Mouse (Mus musculus): ENCODE results near the gene Iqgap2. TPM values are rescaled to one million over a fixed set of nuclear protein-coding genes. Genes with fewer than 3 reads are reported as not detected.
A peak's percentile ranks its signal among the peaks of the same experiment; 100 is the strongest.

Gene Iqgap2
- polyA plus RNA-seq, 1 experiment from 2014 or later, result 4.0 TPM

- 89% methylated on average over 9 of the region's 9 CpGs for WGBS
- no peak overlapping the region for H3K4me2 ChIP-seq (ENCODE audit: low read length)
- no peaks in the 10 kb centered on the region for H3K9me3 ChIP-seq (ENCODE audit: control insufficient read depth, low read length)
- no peak overlapping the region for H3K9ac ChIP-seq (replicated peaks; ENCODE audit: low read depth, low read length)
- no peak overlapping the region for H3K4me3 ChIP-seq (replicated peaks; ENCODE audit: low read length)
- no peaks in the 10 kb centered on the region for H3K27me3 ChIP-seq (replicated peaks; ENCODE audit: control insufficient read depth, insufficient read depth, low read length)
- peaks cover 8% of the 10 kb centered on the region; the same call in 1 of the 2 replicates for H3K4me1 ChIP-seq (replicated peaks; ENCODE audit: control insufficient read depth, insufficient read depth, low read length)
- no peak for ATAC-seq
- H3K27ac ChIP-seq (ENCODE audit: low read length), result no peak overlapping the region
- H3K36me3 ChIP-seq (ENCODE audit: control insufficient read depth, insufficient read depth), result no peaks in the 10 kb centered on the region
Observed at GRCm38 (mm10) chr13:95820071-95820470, 71.7 kb downstream of the Iqgap2 start.

- no peak for ATAC-seq
- Histone ChIP-seq H3K4me3 (replicated peaks; ENCODE audit: low read length) (no peak overlapping the region), H3K36me3 (ENCODE audit: control insufficient read depth, insufficient read depth) (no peaks in the 10 kb centered on the region), H3K4me1 (replicated peaks; ENCODE audit: control insufficient read depth, insufficient read depth, low read length) (peaks cover 8% of the 10 kb centered on the region; the same call in 1 of the 2 replicates), H3K27me3 (replicated peaks; ENCODE audit: control insufficient read depth, insufficient read depth, low read length) (no peaks in the 10 kb centered on the region), H3K9me3 (ENCODE audit: control insufficient read depth, low read length) (no peaks in the 10 kb centered on the region), H3K27ac (ENCODE audit: low read length) (no peak overlapping the region), H3K9ac (replicated peaks; ENCODE audit: low read depth, low read length) (no peak overlapping the region), H3K4me2 (ENCODE audit: low read length) (no peak overlapping the region)
- 86% methylated on average over 4 of the region's 4 CpGs for WGBS
Observed at GRCm38 (mm10) chr13:95818941-95819340, 72.8 kb downstream of the Iqgap2 start.

- Histone ChIP-seq H3K9ac (replicated peaks; ENCODE audit: low read depth, low read length) (no peak overlapping the region), H3K4me1 (replicated peaks; ENCODE audit: control insufficient read depth, insufficient read depth, low read length) (no peaks in the 10 kb centered on the region), H3K9me3 (ENCODE audit: control insufficient read depth, low read length) (no peaks in the 10 kb centered on the region), H3K27ac (ENCODE audit: low read length) (no peak overlapping the region), H3K4me2 (ENCODE audit: low read length) (no peak overlapping the region), H3K4me3 (replicated peaks; ENCODE audit: low read length) (no peak overlapping the region), H3K36me3 (ENCODE audit: control insufficient read depth, insufficient read depth) (no peaks in the 10 kb centered on the region), H3K27me3 (replicated peaks; ENCODE audit: control insufficient read depth, insufficient read depth, low read length) (no peaks in the 10 kb centered on the region)
- ATAC-seq, result no peak
- WGBS, result 89% methylated on average over 3 of the region's 3 CpGs
Observed at GRCm38 (mm10) chr13:95813643-95814042, 78.1 kb downstream of the Iqgap2 start.

DNA sequence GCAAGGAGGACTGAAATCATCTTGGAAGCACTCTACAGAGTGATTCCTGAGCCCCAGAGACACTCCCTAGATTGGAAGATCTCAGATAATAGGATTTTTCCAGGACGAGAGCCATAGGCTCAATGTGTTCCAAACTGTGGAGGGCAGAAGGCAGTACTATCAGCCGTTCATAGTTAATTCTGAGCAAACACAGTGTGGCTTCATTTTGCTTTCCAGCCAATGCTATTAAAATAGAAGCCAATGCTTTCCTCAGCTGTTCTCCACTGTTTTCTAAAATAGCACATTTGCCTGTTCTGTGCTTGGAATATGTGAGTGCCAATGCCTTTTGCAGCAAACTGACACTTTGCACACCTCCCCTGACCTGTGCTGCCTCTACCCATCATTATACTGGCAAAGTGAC is 80.9 kb downstream of the Iqgap2 start:
- 62% methylated on average over 2 of the region's 2 CpGs for WGBS

GRCm38 (mm10) chr13:95807106-95807750 is 84.5 kb downstream of the Iqgap2 start:
- Histone ChIP-seq H3K4me1 (replicated peaks; ENCODE audit: control insufficient read depth, insufficient read depth, low read length) (peaks cover 9% of the 10 kb centered on the region), H3K9me3 (ENCODE audit: control insufficient read depth, low read length) (no peaks in the 10 kb centered on the region), H3K4me3 (replicated peaks; ENCODE audit: low read length) (no peak overlapping the region), H3K9ac (replicated peaks; ENCODE audit: low read depth, low read length) (no peak overlapping the region), H3K4me2 (ENCODE audit: low read length) (no peak overlapping the region), H3K27me3 (replicated peaks; ENCODE audit: control insufficient read depth, insufficient read depth, low read length) (no peaks in the 10 kb centered on the region), H3K27ac (ENCODE audit: low read length) (no peak overlapping the region), H3K36me3 (ENCODE audit: control insufficient read depth, insufficient read depth) (no peaks in the 10 kb centered on the region)
- peak; percentile 93 for ATAC-seq
- WGBS, result 2% methylated on average over 5 of the region's 5 CpGs

More for the DNA sequence above, 80.9 kb downstream of the Iqgap2 start:
- ATAC-seq, result no peak
- H3K9me3 ChIP-seq (ENCODE audit: control insufficient read depth, low read length), result no peaks in the 10 kb centered on the region
- no peak overlapping the region for H3K27ac ChIP-seq (ENCODE audit: low read length)
- H3K4me1 ChIP-seq (replicated peaks; ENCODE audit: control insufficient read depth, insufficient read depth, low read length), result peaks cover 9% of the 10 kb centered on the region
- no peak overlapping the region for H3K4me3 ChIP-seq (replicated peaks; ENCODE audit: low read length)
- H3K4me2 ChIP-seq (ENCODE audit: low read length), result no peak overlapping the region
- H3K9ac ChIP-seq (replicated peaks; ENCODE audit: low read depth, low read length), result no peak overlapping the region
- no peaks in the 10 kb centered on the region for H3K27me3 ChIP-seq (replicated peaks; ENCODE audit: control insufficient read depth, insufficient read depth, low read length)
- no peaks in the 10 kb centered on the region for H3K36me3 ChIP-seq (ENCODE audit: control insufficient read depth, insufficient read depth)

- ATAC-seq, result no peak
- Histone ChIP-seq H3K4me3 (replicated peaks; ENCODE audit: low read length) (no peak overlapping the region), H3K4me1 (replicated peaks; ENCODE audit: control insufficient read depth, insufficient read depth, low read length) (peaks cover 9% of the 10 kb centered on the region), H3K27ac (ENCODE audit: low read length) (no peak overlapping the region), H3K36me3 (ENCODE audit: control insufficient read depth, insufficient read depth) (no peaks in the 10 kb centered on the region), H3K4me2 (ENCODE audit: low read length) (no peak overlapping the region), H3K9ac (replicated peaks; ENCODE audit: low read depth, low read length) (no peak overlapping the region), H3K27me3 (replicated peaks; ENCODE audit: control insufficient read depth, insufficient read depth, low read length) (no peaks in the 10 kb centered on the region), H3K9me3 (ENCODE audit: control insufficient read depth, low read length) (no peaks in the 10 kb centered on the region)
- 72% methylated on average over 13 of the region's 13 CpGs for WGBS
Observed at GRCm38 (mm10) chr13:95805469-95806166, 86.1 kb downstream of the Iqgap2 start.

GRCm38 (mm10) chr13:95804113-95804512 is 87.6 kb downstream of the Iqgap2 start:
- Histone ChIP-seq H3K4me2 (ENCODE audit: low read length) (no peak overlapping the region), H3K27me3 (replicated peaks; ENCODE audit: control insufficient read depth, insufficient read depth, low read length) (no peaks in the 10 kb centered on the region), H3K36me3 (ENCODE audit: control insufficient read depth, insufficient read depth) (no peaks in the 10 kb centered on the region), H3K4me1 (replicated peaks; ENCODE audit: control insufficient read depth, insufficient read depth, low read length) (peaks cover 9% of the 10 kb centered on the region), H3K9me3 (ENCODE audit: control insufficient read depth, low read length) (no peaks in the 10 kb centered on the region), H3K4me3 (replicated peaks; ENCODE audit: low read length) (no peak overlapping the region), H3K27ac (ENCODE audit: low read length) (no peak overlapping the region), H3K9ac (replicated peaks; ENCODE audit: low read depth, low read length) (no peak overlapping the region)
- ATAC-seq, result no peak
- WGBS, result 79% methylated on average over 6 of the region's 6 CpGs

DNA sequence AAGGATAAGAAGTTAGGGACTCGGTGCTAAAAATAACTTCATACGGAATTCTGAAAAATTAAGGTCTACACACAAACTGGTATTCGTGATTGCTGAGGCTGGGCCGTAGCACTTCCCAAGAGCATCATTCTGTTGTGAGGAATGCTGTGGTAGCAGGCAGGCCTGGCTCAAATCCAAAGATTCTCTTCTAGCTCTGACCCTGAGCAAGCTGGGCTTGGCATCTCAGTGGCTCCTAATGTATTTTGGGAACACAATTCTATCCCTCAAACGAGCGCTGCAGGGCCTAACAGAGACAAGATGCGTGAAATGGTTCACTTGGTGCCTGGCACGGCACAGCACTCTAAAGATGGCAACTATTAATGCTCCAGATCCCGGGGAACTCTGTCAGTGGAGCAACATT is 90.8 kb downstream of the Iqgap2 start:
- H3K4me3 ChIP-seq (replicated peaks; ENCODE audit: low read length), result no peak overlapping the region
- no peak overlapping the region for H3K4me2 ChIP-seq (ENCODE audit: low read length)
- no peak overlapping the region for H3K27ac ChIP-seq (ENCODE audit: low read length)
- 72% methylated on average over 9 of the region's 9 CpGs for WGBS
- ATAC-seq, result no peak
- H3K27me3 ChIP-seq (replicated peaks; ENCODE audit: control insufficient read depth, insufficient read depth, low read length), result no peaks in the 10 kb centered on the region
- H3K36me3 ChIP-seq (ENCODE audit: control insufficient read depth, insufficient read depth), result no peaks in the 10 kb centered on the region
- no peaks in the 10 kb centered on the region for H3K9me3 ChIP-seq (ENCODE audit: control insufficient read depth, low read length)
- no peaks in the 10 kb centered on the region for H3K4me1 ChIP-seq (replicated peaks; ENCODE audit: control insufficient read depth, insufficient read depth, low read length)
- no peak overlapping the region for H3K9ac ChIP-seq (replicated peaks; ENCODE audit: low read depth, low read length)

GRCm38 (mm10) chr13:95799322-95799721 is 92.4 kb downstream of the Iqgap2 start:
- Histone ChIP-seq H3K9ac (replicated peaks; ENCODE audit: low read depth, low read length) (no peak overlapping the region), H3K27ac (ENCODE audit: low read length) (no peak overlapping the region), H3K4me2 (ENCODE audit: low read length) (no peak overlapping the region), H3K9me3 (ENCODE audit: control insufficient read depth, low read length) (no peaks in the 10 kb centered on the region), H3K27me3 (replicated peaks; ENCODE audit: control insufficient read depth, insufficient read depth, low read length) (no peaks in the 10 kb centered on the region), H3K4me3 (replicated peaks; ENCODE audit: low read length) (no peak overlapping the region), H3K36me3 (ENCODE audit: control insufficient read depth, insufficient read depth) (no peaks in the 10 kb centered on the region), H3K4me1 (replicated peaks; ENCODE audit: control insufficient read depth, insufficient read depth, low read length) (no peaks in the 10 kb centered on the region)
- ATAC-seq, result no peak
- WGBS, result 89% methylated on average over 4 of the region's 4 CpGs
